Mouse (Mus musculus) thymus, adult 2 months (tissue): ENCODE results near the gene Kirrel3. TPM values are rescaled to one million over a fixed set of nuclear protein-coding genes. Genes with fewer than 3 reads are reported as not detected.

Experiments
- DNase-seq: peaks from one replicate; pipeline ENCODE4 v3.0.0; 2021
- H3K27ac ChIP-seq: fragments of 200-500 bp; 2 replicates; pipeline ENCODE4 v1.5.1; 2012; ENCODE audit warnings: low read length, control low read depth; ENCODE audit not compliant: control insufficient read depth, insufficient read depth
- H3K27me3 ChIP-seq: fragments of 200-500 bp; 2 replicates; pipeline ENCODE4 v1.6.1; 2012; ENCODE audit warnings: mild to moderate bottlenecking, low read length, moderate library complexity, mixed read lengths; ENCODE audit not compliant: control insufficient read depth, insufficient read depth
- H3K36me3 ChIP-seq: fragments of 200-500 bp; 2 replicates; pipeline ENCODE4 v1.6.1; 2012; ENCODE audit warnings: mild to moderate bottlenecking, low read length, moderate library complexity; ENCODE audit not compliant: control insufficient read depth, insufficient read depth
- H3K4me1 ChIP-seq: fragments of 200-500 bp; replicated peaks from 2 replicates; pipeline ENCODE4 v1.6.1; 2012; ENCODE audit warnings: low read length; ENCODE audit not compliant: control insufficient read depth, insufficient read depth
- H3K4me3 ChIP-seq: fragments of 200-500 bp; 2 replicates; pipeline ENCODE4 v1.5.1; 2012; ENCODE audit warnings: mild to moderate bottlenecking, low read length, control low read depth, moderate library complexity; ENCODE audit not compliant: control insufficient read depth, insufficient read depth
- CTCF ChIP-seq: fragments of 200-500 bp; IDR thresholded peaks from 2 replicates; pipeline ENCODE4 v1.5.1; 2012; ENCODE audit warnings: mild to moderate bottlenecking, control low read depth, low read length, moderate library complexity, borderline replicate concordance; ENCODE audit not compliant: control insufficient read depth, poor library complexity, insufficient read depth; ENCODE audit errors: extremely low read depth
- POLR2A ChIP-seq: fragments of 200-500 bp; IDR thresholded peaks from 2 replicates; pipeline ENCODE4 v1.6.1; 2012; ENCODE audit warnings: mild to moderate bottlenecking, low read length, control low read depth, moderate library complexity; ENCODE audit not compliant: control insufficient read depth, poor library complexity, insufficient read depth; ENCODE audit errors: extremely low read depth
- WGBS: fragments of 180-500 bp; shearing (Covaris S2); methylation state at CpG from one replicate; pipeline ENCODE4 v1.1.7; 2018; 5-methylcytosine and 5-hydroxymethylcytosine counted together
- polyA plus RNA-seq: library from polyadenylated mRNA; depleted of rRNA; stranded (reverse); fragments of >200 nt; gene quantifications from 2 replicates; pipeline ENCODE4 v1.2.3, GENCODE M21; 2012

The Kirrel3 gene
- polyA plus RNA-seq, 1 experiment = 1.2 TPM

DNA sequence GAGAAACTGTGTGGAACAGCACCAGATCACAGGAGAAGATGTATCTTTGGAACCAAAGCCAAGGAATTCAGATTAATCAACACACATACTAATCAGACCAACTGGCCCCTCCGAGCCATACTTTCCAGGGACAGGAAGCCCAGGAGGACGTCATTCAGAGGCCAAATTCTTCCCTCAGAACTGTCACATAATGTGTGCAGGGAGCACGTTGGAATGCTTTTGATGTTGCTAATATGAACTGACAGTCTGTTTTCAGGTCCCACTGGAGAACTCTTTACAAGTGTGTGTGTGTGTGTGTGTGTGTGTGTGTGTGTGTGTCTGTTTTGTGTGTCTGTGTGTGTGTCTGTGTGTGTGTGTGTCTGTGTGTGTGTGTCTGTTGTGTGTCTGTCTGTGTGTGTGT lies 345.0 kb downstream of the Kirrel3 start:
- WGBS = 62% methylated on average over 3 of the region's 3 CpGs
- Histone ChIP-seq H3K4me1 (no peaks in the 10 kb centered on the region), H3K36me3 (no peaks in the 10 kb centered on the region), H3K4me3 (no peak overlapping the region), H3K27ac (no peak overlapping the region), H3K27me3 (no peaks in the 10 kb centered on the region)
- TF ChIP-seq POLR2A = no peak
- TF ChIP-seq CTCF = no peak
- DNase-seq = no peak

DNA sequence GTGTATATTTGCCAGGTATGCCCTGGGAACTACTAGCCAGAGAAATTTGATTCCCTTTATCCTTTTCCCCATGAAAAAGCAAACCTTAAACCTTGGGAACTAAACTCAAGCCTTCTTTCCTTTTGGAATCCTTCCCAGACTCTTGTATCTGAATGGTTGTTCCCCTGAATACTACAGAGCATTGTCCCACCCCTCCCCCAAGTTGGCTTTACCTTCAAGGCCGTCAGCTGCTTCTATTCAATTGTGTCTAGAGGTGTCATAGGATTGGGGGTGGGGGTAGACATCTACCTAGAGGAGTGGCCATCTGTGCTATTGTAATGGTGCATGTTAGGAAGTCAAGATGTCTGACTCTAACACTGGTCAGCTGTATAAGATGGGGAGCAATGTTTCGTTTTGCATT lies 351.1 kb downstream of the Kirrel3 start:
- TF ChIP-seq CTCF (no peak), POLR2A (no peak)
- DNase-seq = no peak
- H3K4me3 ChIP-seq = no peak overlapping the region
- H3K4me1 ChIP-seq = no peaks in the 10 kb centered on the region
- no peaks in the 10 kb centered on the region for H3K36me3 ChIP-seq
- WGBS = 80% methylated on average over 2 of the region's 2 CpGs
- H3K27ac ChIP-seq = no peak overlapping the region
- no peaks in the 10 kb centered on the region for H3K27me3 ChIP-seq

DNA sequence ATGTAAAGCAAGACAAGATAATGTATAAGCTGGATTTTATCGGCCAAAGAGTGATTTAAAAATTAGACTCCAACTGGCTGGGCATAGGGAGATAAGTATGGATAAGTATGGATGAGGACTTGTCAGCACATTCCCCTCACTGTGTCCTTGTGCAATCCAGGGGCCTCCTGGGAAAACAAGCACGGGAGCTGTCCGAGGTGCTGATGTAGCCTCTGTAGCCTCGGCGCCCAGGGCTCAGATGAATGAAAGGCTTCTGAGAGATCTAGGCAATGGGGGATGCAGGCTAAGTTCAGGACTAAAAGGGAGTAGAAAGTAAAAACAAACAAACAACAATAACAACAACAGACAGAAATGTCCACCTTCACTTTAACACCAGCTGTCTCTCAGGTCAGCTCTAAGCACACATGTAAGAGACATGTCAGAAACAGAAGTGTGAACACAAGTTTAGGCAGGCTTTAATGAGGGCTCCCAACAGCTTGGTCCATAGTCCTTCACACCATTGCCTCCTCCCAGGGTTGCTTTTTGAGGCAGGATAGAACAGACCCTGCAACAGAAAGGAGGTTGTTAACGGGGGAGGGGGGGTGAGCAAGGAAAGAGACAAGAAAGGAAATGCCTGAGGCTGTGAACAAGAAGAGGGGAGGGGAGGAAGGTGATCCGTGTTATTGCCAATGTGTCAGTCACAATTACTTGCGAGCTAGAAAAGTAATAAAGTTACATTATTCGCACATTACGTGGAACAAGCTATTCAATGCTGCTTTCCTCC lies 352.2 kb downstream of the Kirrel3 start:
- no peak for DNase-seq

DNA sequence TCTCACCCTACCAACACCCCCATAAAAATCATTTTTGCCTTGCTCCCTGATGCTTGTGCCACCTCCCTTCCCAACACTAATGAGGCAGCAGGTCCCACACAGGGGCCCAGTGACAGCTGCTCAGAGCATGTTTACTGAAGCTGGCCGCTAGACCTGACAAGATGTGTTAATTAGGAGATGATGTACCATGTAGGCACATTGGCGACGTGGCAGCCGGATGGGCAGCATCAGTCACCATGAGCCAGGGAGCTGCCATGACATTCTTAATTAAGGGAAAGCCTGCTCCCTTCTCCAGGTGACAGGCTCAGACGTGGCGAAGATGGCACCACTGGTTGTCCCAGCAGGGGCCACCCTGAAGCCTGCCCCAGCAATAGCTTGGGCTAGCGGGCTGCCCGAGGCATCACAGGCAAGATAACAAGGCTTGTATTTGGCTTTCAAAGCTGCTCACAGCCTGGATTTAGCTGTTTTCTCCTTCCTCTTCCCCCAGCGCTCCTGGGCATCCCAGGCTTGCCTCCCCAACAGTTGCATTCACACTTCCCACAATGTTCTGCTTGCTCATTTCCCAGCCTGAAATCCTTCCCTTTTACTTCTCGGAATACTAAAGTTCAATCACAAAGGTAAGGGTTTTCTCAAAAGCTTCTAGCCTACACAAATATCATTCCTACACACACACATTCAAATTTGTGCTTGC lies 357.7 kb downstream of the Kirrel3 start:
- H3K4me1 ChIP-seq = no peaks in the 10 kb centered on the region
- no peak for TF ChIP-seq CTCF
- no peak for TF ChIP-seq POLR2A
- WGBS = 82% methylated on average over 10 of the region's 10 CpGs
- H3K4me3 ChIP-seq = no peak overlapping the region
- no peak for DNase-seq
- no peak overlapping the region for H3K27ac ChIP-seq
- H3K36me3 ChIP-seq = no peaks in the 10 kb centered on the region
- H3K27me3 ChIP-seq = no peaks in the 10 kb centered on the region

More for the DNA sequence above, 352.2 kb downstream of the Kirrel3 start:
- H3K27ac ChIP-seq = no peak overlapping the region
- no peaks in the 10 kb centered on the region for H3K27me3 ChIP-seq
- no peak for TF ChIP-seq POLR2A
- no peak for TF ChIP-seq CTCF
- no peak overlapping the region for H3K4me3 ChIP-seq
- 51% methylated on average over 10 of the region's 10 CpGs for WGBS
- H3K4me1 ChIP-seq = no peaks in the 10 kb centered on the region
- H3K36me3 ChIP-seq = no peaks in the 10 kb centered on the region

DNA sequence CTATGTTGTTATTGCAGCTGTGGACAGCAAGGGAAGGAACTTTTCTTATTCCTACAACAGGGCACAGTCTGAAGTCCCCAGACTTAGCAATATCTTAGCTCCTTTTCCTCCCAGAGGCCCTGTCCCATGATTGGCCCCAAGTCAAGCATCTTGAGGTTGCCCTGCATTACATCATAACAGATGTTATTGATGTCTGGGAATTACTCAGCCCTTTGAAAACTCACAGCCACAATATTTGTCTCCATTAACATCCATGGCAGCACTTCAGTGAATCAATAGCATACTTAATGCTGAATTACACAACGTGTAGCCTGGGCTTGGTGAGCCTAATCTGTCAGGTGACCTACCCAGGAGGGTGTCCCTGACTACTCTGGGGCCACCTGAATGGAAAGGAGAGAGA lies 360.7 kb downstream of the Kirrel3 start:
- no peak overlapping the region for H3K27ac ChIP-seq
- H3K4me3 ChIP-seq = no peak overlapping the region
- DNase-seq = no peak
- H3K27me3 ChIP-seq = no peaks in the 10 kb centered on the region
- no peaks in the 10 kb centered on the region for H3K4me1 ChIP-seq
- TF ChIP-seq CTCF (no peak), POLR2A (no peak)
- H3K36me3 ChIP-seq = no peaks in the 10 kb centered on the region
- 57% methylated on average over 1 of the region's 1 CpGs for WGBS

DNA sequence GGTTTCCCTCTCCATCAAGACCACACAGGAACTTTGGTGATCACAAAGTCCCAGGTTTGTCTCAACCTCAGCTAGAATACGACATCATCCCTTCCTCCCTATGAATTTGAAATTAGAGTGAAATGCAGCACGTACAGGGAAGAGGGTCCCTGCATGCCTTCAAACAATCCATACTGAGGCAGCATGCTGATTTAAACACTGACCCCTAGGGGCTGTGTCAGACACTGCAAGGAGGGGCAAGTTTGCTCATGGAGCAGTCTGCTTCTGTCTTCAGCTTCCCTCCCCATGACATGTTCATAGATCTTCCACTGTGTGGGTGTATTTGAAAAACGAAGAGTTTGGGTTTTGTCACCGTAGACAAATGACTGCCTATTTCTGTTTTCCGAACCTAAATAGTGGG lies 362.0 kb downstream of the Kirrel3 start:
- Histone ChIP-seq H3K36me3 (no peaks in the 10 kb centered on the region), H3K27ac (no peak overlapping the region), H3K4me1 (no peaks in the 10 kb centered on the region), H3K4me3 (no peak overlapping the region), H3K27me3 (no peaks in the 10 kb centered on the region)
- WGBS = 60% methylated on average over 5 of the region's 5 CpGs
- DNase-seq = peak; percentile 4
- TF ChIP-seq CTCF = no peak
- TF ChIP-seq POLR2A = no peak
